Mouse (Mus musculus) midbrain, embryonic 10.5 days (tissue): ENCODE results near the gene Mrpl58. TPM values are rescaled to one million over a fixed set of nuclear protein-coding genes. Genes with fewer than 3 reads are reported as not detected.

Experiments used
- DNase-seq: peaks from one replicate; pipeline ENCODE4 v3.0.0-alpha.2; 2017; ENCODE audit warnings: low spot score
- H3K27ac ChIP-seq: fragments of 300-500 bp; sonication (generic); replicated peaks from 2 replicates; pipeline ENCODE4 v1.5.1; 2016; ENCODE audit warnings: mild to moderate bottlenecking
- H3K27me3 ChIP-seq: fragments of 300-500 bp; sonication (generic); 2 replicates; pipeline ENCODE4 v1.6.1; 2016; ENCODE audit warnings: low read depth, mild to moderate bottlenecking; ENCODE audit not compliant: poor library complexity, severe bottlenecking
- H3K36me3 ChIP-seq: fragments of 300-500 bp; sonication (generic); 2 replicates; pipeline ENCODE4 v1.6.1; 2016; ENCODE audit warnings: mild to moderate bottlenecking, moderate library complexity
- H3K4me1 ChIP-seq: fragments of 300-500 bp; sonication (generic); 2 replicates; pipeline ENCODE4 v1.6.1; 2016
- H3K4me3 ChIP-seq: fragments of 300-500 bp; sonication (generic); 2 replicates; pipeline ENCODE4 v1.5.1; 2016; ENCODE audit warnings: mild to moderate bottlenecking, moderate library complexity
- H3K9me3 ChIP-seq: fragments of 300-500 bp; sonication (generic); replicated peaks from 2 replicates; pipeline ENCODE4 v1.6.1; 2016; ENCODE audit warnings: mild to moderate bottlenecking
- WGBS: fragments of 180-500 bp; shearing (Covaris S2); methylation state at CpG from one replicate; pipeline ENCODE4 v1.1.7; 2016; 5-methylcytosine and 5-hydroxymethylcytosine counted together
- microRNA-seq: library from miRNA; unstranded; fragments of <30 nt; microRNA quantifications from one replicate; pipeline ENCODE4, GENCODE M21; 2017
- polyA plus RNA-seq: library from polyadenylated mRNA; unstranded; fragments of >200 nt; fragmentation: Nextera tagmentation; extraction: Ambion mirVana; gene quantifications from 2 replicates; pipeline ENCODE4 v1.2.1, GENCODE M21; 2016

Mrpl58 gene
- polyA plus RNA-seq, 1 experiment from 2014 or later = 256 TPM

GRCm38 (mm10) chr11:115455619-115456018 is 52.1 kb downstream of the Mrpl58 start:
- WGBS = 87% methylated on average over 15 of the region's 15 CpGs
- no peak overlapping the region for H3K27ac ChIP-seq
- H3K27me3 ChIP-seq = no peaks in the 10 kb centered on the region
- no peak for DNase-seq
- peaks cover 12% of the 10 kb centered on the region for H3K4me1 ChIP-seq
- no peak overlapping the region for H3K4me3 ChIP-seq
- no peaks in the 10 kb centered on the region for H3K9me3 ChIP-seq
- H3K36me3 ChIP-seq = no peaks in the 10 kb centered on the region

GRCm38 (mm10) chr11:115456182-115456581 is 52.6 kb downstream of the Mrpl58 start:
- no peak overlapping the region for H3K27ac ChIP-seq
- peaks cover 15% of the 10 kb centered on the region for H3K4me1 ChIP-seq
- no peaks in the 10 kb centered on the region for H3K36me3 ChIP-seq
- no peak overlapping the region for H3K4me3 ChIP-seq
- no peaks in the 10 kb centered on the region for H3K27me3 ChIP-seq
- no peak for DNase-seq
- WGBS = 94% methylated on average over 5 of the region's 5 CpGs
- no peaks in the 10 kb centered on the region for H3K9me3 ChIP-seq

GRCm38 (mm10) chr11:115457405-115457804 is 53.9 kb downstream of the Mrpl58 start:
- Histone ChIP-seq H3K27me3 (0 out of 2 replicates have a peak, but pooled peaks cover 4% of the 10 kb centered on the region), H3K9me3 (no peaks in the 10 kb centered on the region), H3K4me1 (peaks cover 15% of the 10 kb centered on the region), H3K4me3 (no peak overlapping the region), H3K36me3 (no peaks in the 10 kb centered on the region), H3K27ac (no peak overlapping the region)
- DNase-seq = no peak
- WGBS = 50% methylated on average over 6 of the region's 6 CpGs

- no peak for DNase-seq
- Histone ChIP-seq H3K4me1 (peaks cover 15% of the 10 kb centered on the region), H3K36me3 (no peaks in the 10 kb centered on the region), H3K27ac (no peak overlapping the region), H3K27me3 (0 out of 2 replicates have a peak, but pooled peaks cover 10% of the 10 kb centered on the region), H3K4me3 (no peak overlapping the region), H3K9me3 (no peaks in the 10 kb centered on the region)
- 16% methylated on average over 8 of the region's 8 CpGs for WGBS
Observed at GRCm38 (mm10) chr11:115460976-115461375, 57.4 kb downstream of the Mrpl58 start.

GRCm38 (mm10) chr11:115461846-115462242 is 58.3 kb downstream of the Mrpl58 start:
- Histone ChIP-seq H3K4me3 (no peak overlapping the region), H3K36me3 (no peaks in the 10 kb centered on the region), H3K27me3 (0 out of 2 replicates have a peak, but pooled peaks cover 10% of the 10 kb centered on the region), H3K9me3 (no peaks in the 10 kb centered on the region), H3K4me1 (peaks cover 18% of the 10 kb centered on the region), H3K27ac (no peak overlapping the region; the same call in 1 of the 2 replicates)
- WGBS = 78% methylated on average over 5 of the region's 5 CpGs
- no peak for DNase-seq

Small RNAs within 50 kb of the gene (microRNA-seq; reads per million reads assigned to microRNA genes)
- 1.2 reads per million for gene Mir3968

Other genes with a start within 250 kb of the Mrpl58 start
- gene Slc9a3r1, start 240.4 kb upstream of the Mrpl58 start, polyA plus RNA-seq = 36.8 and 37.8 TPM in 2 replicates
- gene Tmem104, start 216.3 kb upstream of the Mrpl58 start, polyA plus RNA-seq = 7.1 and 11.3 TPM in 2 replicates
- gene Nat9, start 215.9 kb upstream of the Mrpl58 start, polyA plus RNA-seq = 17.8 and 19.5 TPM in 2 replicates
- 0.02 and 0.06 TPM in 2 replicates for gene Grin2c, start 136.5 kb upstream of the Mrpl58 start, polyA plus RNA-seq
- gene Fdxr, start 126.7 kb upstream of the Mrpl58 start, polyA plus RNA-seq = 16.7 and 19.8 TPM in 2 replicates
- gene Fads6, start 106.1 kb upstream of the Mrpl58 start, polyA plus RNA-seq = 0.22 and 0.37 TPM in 2 replicates
- not detected in 2 replicates for gene Otop2, start 96.6 kb upstream of the Mrpl58 start, polyA plus RNA-seq
- not detected in 2 replicates for gene Ush1g, start 81.7 kb upstream of the Mrpl58 start, polyA plus RNA-seq
- 0.37 and 0.42 TPM in 2 replicates for gene Otop3, start 69.0 kb upstream of the Mrpl58 start, polyA plus RNA-seq
- 12.1 and 18.1 TPM in 2 replicates for gene Hid1, start 36.0 kb upstream of the Mrpl58 start, polyA plus RNA-seq
- gene Cdr2l, start 21.8 kb upstream of the Mrpl58 start, polyA plus RNA-seq = 16.1 and 19.7 TPM in 2 replicates
- gene Atp5h, start 16.2 kb downstream of the Mrpl58 start, polyA plus RNA-seq = 926 and 929 TPM in 2 replicates
- gene Kctd2, start 16.4 kb downstream of the Mrpl58 start, polyA plus RNA-seq = 9.9 and 18.8 TPM in 2 replicates
- gene Trim80, start 36.8 kb downstream of the Mrpl58 start, polyA plus RNA-seq = 0.14 and 0.15 TPM in 2 replicates
- 0.11 and 0.17 TPM in 2 replicates for gene Slc16a5, start 58.7 kb downstream of the Mrpl58 start, polyA plus RNA-seq
- 6.6 and 9.4 TPM in 2 replicates for gene Armc7, start 71.9 kb downstream of the Mrpl58 start, polyA plus RNA-seq
- 87.7 and 89.7 TPM in 2 replicates for gene Nt5c, start 88.1 kb downstream of the Mrpl58 start, polyA plus RNA-seq
- 780 and 877 TPM in 2 replicates for gene Jpt1, start 110.6 kb downstream of the Mrpl58 start, polyA plus RNA-seq
- 1,440 and 1,519 TPM in 2 replicates for gene Sumo2, start 132.5 kb downstream of the Mrpl58 start, polyA plus RNA-seq
- gene Nup85, start 160.7 kb downstream of the Mrpl58 start, polyA plus RNA-seq = 229 and 265 TPM in 2 replicates
- gene Mrps7, start 200.2 kb downstream of the Mrpl58 start, polyA plus RNA-seq = 106 and 107 TPM in 2 replicates
- gene Gga3, start 200.3 kb downstream of the Mrpl58 start, polyA plus RNA-seq = 34.1 and 35.4 TPM in 2 replicates
- 18.5 and 20.6 TPM in 2 replicates for gene Mif4gd, start 209.2 kb downstream of the Mrpl58 start, polyA plus RNA-seq
- gene Slc25a19, start 224.5 kb downstream of the Mrpl58 start, polyA plus RNA-seq = 24.9 and 25.8 TPM in 2 replicates